Mouse (Mus musculus): ENCODE measurements around the gene Zkscan6. TPM values are rescaled to one million over a fixed set of nuclear protein-coding genes. Genes with fewer than 3 reads are reported as not detected.

Zkscan6 gene
- total RNA-seq, 2 experiments from 2014 or later = 14.4 to 17.0 TPM

GRCm38 (mm10) chr11:65812088-65812487 is 5.1 kb downstream of the Zkscan6 start:
- DNase-seq = no peak

- DNase-seq = no peak
Observed at GRCm38 (mm10) chr11:65814381-65814780, 7.4 kb downstream of the Zkscan6 start.

GRCm38 (mm10) chr11:65816237-65816636 is 9.3 kb downstream of the Zkscan6 start:
- DNase-seq = no peak

- no peak for DNase-seq
Observed at GRCm38 (mm10) chr11:65818193-65818592, 11.2 kb downstream of the Zkscan6 start.

- DNase-seq = peak in 1 of 2 experiments; percentile 1
Observed at GRCm38 (mm10) chr11:65820280-65820679, 13.3 kb downstream of the Zkscan6 start.

- peak; percentile 55 to 68 for DNase-seq
Observed at GRCm38 (mm10) chr11:65820877-65821276, 13.9 kb downstream of the Zkscan6 start.

- DNase-seq = peak; percentile 3 to 5
Observed at GRCm38 (mm10) chr11:65824556-65824955, 17.6 kb downstream of the Zkscan6 start.

GRCm38 (mm10) chr11:65838999-65839398 is 32.0 kb downstream of the Zkscan6 start:
- no peak for DNase-seq

- DNase-seq = no peak
Observed at GRCm38 (mm10) chr11:65846446-65846845, 39.5 kb downstream of the Zkscan6 start.

- DNase-seq = peak in 1 of 2 experiments; percentile 3
Observed at GRCm38 (mm10) chr11:65852066-65852465, 45.1 kb downstream of the Zkscan6 start.

- no peak for DNase-seq
Observed at GRCm38 (mm10) chr11:65861476-65861875, 54.5 kb downstream of the Zkscan6 start.

GRCm38 (mm10) chr11:65877146-65877775 is 70.3 kb downstream of the Zkscan6 start:
- DNase-seq = no peak

Other genes starting within 250 kb of the Zkscan6 start
- gene Map2k4, start 18.9 kb upstream of the Zkscan6 start, total RNA-seq (2021) = 10 to 100 TPM; 44.8 to 50.4 TPM

Measured in adrenal gland, postnatal 36 days (tissue).